Mouse (Mus musculus) lung, adult 2 months (tissue): Measurements from ENCODE around the gene Mbd5.

Experiments
- CTCF ChIP-seq: fragments of 200-500 bp; IDR thresholded peaks from 2 replicates; pipeline ENCODE4 v1.5.1; 2011; ENCODE audit warnings: mild to moderate bottlenecking, low read length, control low read depth; ENCODE audit not compliant: insufficient read depth
- POLR2A ChIP-seq: fragments of 200-500 bp; IDR thresholded peaks from 2 replicates; pipeline ENCODE4 v1.6.1; 2011; ENCODE audit warnings: low read depth, mild to moderate bottlenecking, control low read depth, low read length, borderline replicate concordance; ENCODE audit errors: extremely low read depth

DNA sequence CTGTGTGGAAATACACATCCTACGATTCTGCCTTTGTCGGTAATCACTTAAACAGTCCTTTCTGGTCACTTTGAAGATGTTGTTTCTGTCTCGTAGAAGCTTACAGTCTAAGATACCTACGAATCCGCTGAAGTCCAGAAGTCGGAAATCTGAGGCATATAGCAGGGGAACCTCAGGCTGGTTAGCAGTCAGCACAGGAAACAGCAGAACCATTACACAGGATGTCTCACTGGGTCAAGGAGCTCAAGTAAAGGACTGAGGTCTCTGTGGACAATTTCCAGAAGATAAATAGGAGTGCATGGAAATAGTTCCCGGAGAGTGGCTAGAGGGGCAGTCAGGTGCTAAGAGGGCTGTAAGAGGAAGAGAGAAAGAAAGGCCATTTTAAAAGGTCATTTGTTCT, 384.3 kb downstream of the Mbd5 start:
- no peak for TF ChIP-seq CTCF
- no peak for TF ChIP-seq POLR2A
